Mouse (Mus musculus) mesoderm, embryonic 11.5 days (tissue): ENCODE measurements around the gene Stk39.
A peak's percentile ranks its signal among the peaks of the same experiment; 100 is the strongest.

ENCODE experiments used
- DNase-seq: peaks from one replicate; pipeline ENCODE4 v3.0.0-alpha.2; 2012; ENCODE audit warnings: low read depth, low spot score

Stk39 gene

GRCm38 (mm10) chr2:68471759-68472550 lies at the start of gene Stk39:
Gene Stk39, minus strand, starts transcription at chr2:68472268.
- peak; percentile 85 for DNase-seq

GRCm38 (mm10) chr2:68515409-68515808 lies 43.3 kb upstream of the Stk39 start:
- no peak for DNase-seq

DNA sequence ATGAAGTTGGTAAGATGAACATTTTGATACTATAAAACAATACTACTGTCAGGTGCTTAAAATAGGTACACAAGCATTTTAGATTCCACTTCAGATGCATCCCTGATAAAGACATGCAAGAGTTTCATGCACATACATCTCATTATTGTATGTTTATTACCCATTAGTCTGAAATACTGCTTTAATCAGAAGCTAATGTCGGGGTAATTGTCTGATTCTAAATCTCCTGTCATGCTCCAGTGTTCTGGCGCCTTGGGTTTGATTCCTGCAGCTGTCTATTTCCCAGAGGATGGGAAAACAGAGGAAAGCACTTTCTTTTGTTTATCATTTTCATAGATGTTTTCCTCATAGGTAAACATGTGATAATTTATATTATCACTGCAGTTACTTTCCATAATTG lies 31.1 kb upstream of the Stk39 start:
- no peak for DNase-seq

GRCm38 (mm10) chr2:68502734-68503133 lies 30.7 kb upstream of the Stk39 start:
- DNase-seq: peak; percentile 18

- DNase-seq: no peak
These were observed 30.2 kb upstream of the Stk39 start for GRCm38 (mm10) chr2:68502236-68502635.

DNA sequence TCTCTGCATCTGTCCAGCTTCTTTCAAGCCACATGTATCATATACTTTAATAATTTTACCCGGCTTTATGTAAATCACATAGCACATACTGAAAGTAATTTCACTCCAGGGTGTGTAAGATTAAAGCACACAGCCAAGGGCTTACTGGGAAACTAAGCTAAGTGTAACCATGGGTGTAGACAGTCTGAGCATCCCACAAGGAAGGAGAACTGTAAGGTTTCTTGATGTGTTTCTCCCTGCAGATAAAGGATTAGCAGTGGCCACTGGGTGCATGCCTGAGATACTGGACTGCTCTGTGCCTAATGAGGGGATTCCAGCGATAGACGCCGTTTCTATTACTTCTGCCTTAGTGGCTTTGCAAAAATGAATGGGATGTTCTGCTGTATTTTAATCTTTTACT lies 14.2 kb upstream of the Stk39 start:
- DNase-seq: no peak

- no peak for DNase-seq
These were observed 13.1 kb upstream of the Stk39 start for GRCm38 (mm10) chr2:68485141-68485540.

DNA sequence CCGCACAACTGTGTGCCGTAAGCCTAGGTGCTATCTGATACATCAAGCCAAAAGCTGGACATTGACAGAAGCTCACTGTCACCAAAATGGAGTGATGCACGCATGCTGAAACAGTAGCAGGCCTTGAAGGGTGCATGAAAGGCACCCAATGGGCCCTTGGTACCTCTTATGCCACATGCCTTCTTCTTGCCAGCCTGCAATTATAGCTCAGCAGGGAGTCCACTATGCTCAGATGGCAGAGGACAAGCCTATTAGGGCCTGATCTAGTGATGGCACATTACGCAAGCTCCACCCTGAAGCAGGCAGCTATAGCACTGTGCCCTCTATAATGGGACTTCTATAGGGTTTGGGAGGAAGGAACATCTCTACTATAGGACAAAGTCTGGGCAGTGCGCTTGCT lies 10.8 kb upstream of the Stk39 start:
- no peak for DNase-seq

GRCm38 (mm10) chr2:68479823-68480222 lies 7.8 kb upstream of the Stk39 start:
- DNase-seq: no peak

DNA sequence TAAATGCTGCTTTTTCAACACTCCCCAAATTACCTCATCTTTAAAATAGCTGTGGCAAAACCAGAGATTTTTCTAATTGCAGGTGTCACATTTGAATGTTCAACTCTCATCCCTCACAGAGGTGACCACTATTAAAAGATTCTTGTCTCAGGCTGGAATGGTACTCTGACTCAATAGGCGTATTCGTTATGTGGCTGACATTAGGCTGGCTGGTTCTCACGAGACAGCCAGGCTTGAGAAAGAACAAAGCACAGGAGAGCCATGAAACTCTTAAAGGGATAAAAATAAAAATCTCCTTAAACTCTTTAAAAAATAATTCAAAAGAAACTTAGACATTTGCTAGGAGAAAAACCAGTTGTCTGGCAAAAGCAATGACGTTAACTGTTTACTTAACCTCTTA lies 853 bp upstream of the Stk39 start:
- DNase-seq: no peak

- DNase-seq: no peak
These were observed 463 bp upstream of the Stk39 start for GRCm38 (mm10) chr2:68472551-68472910.

GRCm38 (mm10) chr2:68470891-68471758 lies 943 bp downstream of the Stk39 start:
- peak; percentile 67 for DNase-seq

DNA sequence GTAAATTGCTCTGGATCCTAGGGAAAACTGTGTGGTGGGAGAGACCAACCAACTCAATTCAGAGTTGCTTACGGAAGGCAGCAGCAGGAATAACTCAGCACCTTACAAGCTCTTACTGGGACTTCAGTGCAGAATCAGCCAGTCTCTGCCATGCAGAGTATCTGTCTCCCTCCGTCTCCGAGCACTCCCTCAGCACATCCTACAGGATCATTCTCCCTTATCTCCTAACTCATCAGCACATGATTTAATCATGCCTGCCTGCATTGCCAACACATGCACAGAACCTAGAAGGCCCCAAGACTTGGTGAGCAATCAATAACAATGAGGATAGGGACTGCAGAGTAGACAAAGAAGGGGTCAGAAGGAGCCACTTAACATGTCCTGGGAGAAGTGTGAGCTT lies 2.6 kb downstream of the Stk39 start:
- DNase-seq: no peak

- no peak for DNase-seq
These were observed 3.4 kb downstream of the Stk39 start for GRCm38 (mm10) chr2:68468698-68469097.

DNA sequence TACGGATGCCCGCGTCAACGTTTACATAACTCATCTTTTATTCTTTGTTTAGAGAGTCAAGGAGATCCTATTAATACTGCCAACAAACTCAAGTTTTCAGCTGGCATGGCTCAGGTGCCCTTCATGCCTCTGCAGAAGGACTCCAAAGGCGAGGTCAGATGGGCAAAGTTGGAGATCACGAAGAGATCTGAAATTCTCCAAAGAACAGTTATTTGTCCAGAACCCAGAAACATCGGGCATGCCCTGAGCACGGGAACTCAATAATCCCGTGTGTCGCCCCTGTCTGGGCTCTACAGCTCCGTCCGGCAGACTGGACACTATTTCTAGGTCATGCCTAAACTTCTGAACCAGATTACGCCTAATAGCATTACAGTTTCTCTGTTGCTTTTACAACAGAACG lies 3.8 kb downstream of the Stk39 start:
- no peak for DNase-seq

DNA sequence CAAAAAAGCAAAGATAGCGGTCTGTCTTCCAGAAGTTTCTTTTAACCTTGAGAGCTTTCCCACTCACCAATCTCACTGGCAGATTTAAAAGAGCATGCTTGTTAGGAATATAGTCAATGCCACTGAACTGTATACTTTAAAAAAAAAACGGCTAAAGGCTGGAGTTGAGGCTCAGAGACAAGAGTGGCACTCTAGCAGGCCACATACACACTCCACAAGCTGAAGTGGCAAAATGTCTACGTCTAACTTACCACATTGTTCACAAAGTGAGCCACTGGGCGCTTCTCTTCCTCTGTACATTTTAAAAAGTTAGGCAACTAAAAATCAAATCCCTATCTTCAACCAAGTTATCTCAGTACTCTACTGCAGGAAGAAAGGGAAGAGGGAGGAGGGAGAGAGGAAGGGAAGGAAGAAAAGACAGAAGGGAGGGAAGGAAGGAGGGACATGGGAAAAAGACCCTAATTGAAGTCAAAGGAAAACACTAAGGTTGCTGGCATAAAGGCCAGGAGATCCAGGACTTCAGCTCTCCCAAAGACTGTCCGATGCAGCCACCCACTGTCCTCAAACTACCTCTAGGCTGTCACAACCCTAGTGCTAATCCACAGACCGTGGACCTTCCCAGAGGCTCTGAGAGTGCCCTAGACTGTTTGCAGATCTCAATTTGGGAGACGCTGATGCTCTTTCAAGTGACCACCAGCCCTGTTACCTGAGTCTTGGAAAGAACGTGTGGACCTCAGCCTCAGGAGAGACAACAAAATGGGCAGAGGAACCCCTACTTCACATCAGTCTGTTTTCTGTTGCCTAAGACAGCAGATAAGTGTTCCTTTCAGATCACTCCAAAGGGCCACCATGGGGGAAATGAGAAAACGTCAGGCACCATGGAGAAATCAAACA lies 4.7 kb downstream of the Stk39 start:
- no peak for DNase-seq

GRCm38 (mm10) chr2:68466124-68467070 lies 5.7 kb downstream of the Stk39 start:
- DNase-seq: no peak

DNA sequence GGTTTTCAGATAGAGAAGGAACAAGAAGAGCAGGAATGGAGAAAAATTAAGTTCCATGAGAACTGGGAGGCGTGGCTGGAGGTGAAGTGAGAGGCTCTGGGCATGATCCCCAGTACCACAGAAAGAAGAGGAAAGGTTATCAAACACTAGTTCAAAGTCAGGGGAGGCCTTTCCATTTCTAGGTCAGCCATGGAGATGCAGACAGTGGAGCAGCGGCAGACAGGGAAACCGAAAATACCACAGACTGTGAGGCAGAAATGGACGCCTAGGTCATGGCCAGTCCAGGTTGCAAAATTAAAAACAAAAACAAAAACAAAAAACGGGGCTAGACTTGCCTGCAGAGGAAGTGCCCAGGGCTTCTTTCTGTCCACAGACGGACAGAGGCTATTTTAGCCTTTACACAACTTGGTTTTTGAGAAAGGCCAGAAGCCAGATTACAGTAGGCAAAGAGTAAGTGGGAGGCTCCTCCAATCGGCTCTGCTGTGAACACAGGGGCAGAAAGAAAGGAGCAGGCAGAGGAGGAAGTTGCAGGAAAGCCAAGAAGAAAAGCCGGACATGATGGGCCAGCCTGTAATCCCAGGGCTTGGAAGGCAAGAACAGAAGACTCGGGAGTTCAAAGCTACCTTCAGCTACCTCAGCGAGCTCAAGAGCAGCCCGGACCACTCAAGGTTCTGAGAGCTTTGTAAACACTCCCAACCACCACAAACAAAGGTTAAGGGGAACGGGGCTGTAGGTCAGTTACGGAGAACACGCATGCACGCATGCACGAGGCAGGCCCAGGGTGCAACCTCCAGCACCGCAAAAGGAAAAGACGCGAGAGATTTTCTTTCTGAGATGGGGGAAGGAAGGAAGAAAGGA lies 6.6 kb downstream of the Stk39 start:
- DNase-seq: no peak

GRCm38 (mm10) chr2:68464456-68464855 lies 7.6 kb downstream of the Stk39 start:
- no peak for DNase-seq

DNA sequence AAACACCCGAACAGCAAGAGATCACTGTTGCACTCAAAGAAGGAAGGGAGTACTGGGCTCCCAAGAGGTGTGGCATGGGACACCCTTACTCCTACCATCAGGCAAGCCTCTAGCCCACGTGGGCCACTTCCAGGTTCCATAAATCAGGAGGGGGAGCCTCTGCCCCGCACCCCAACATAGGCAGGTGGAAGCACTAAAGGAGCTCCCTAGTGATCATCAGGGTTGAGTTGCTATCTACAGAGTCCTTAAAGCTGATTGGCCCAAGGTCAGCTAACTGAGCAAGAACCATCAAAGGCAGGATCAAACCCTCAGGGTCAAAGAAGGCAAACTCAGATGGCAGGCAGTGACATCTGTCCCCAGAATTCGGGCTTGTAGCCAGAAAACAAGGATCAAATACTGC lies 8.3 kb downstream of the Stk39 start:
- no peak for DNase-seq
